Mouse (Mus musculus) megakaryocyte, embryonic 14.5 days (primary cell): Measurements from ENCODE around the gene Tmem30a. TPM values are rescaled to one million over a fixed set of nuclear protein-coding genes. Genes with fewer than 3 reads are reported as not detected.

Experiments
- H3K27me3 ChIP-seq: replicated peaks from 2 replicates; pipeline ENCODE3; 2012; ENCODE audit warnings: inconsistent platforms
- H3K36me3 ChIP-seq: replicated peaks from 2 replicates; pipeline ENCODE3; 2012; ENCODE audit warnings: low read length, inconsistent platforms, mixed read lengths
- H3K4me1 ChIP-seq: 2 replicates; pipeline ENCODE4 v1.6.1; 2012; ENCODE audit warnings: inconsistent platforms
- H3K4me3 ChIP-seq: replicated peaks from 2 replicates; pipeline ENCODE3; 2012; ENCODE audit warnings: moderate library complexity, mild to moderate bottlenecking, inconsistent platforms
- H3K9me3 ChIP-seq: 2 replicates; pipeline ENCODE4 v1.6.1; 2012; ENCODE audit warnings: inconsistent platforms
- FLI1 ChIP-seq: IDR thresholded peaks from 2 replicates; pipeline ENCODE4 v1.6.1; 2012; ENCODE audit warnings: low read length, inconsistent platforms, mixed read lengths
- GATA1 ChIP-seq: IDR thresholded peaks from 3 replicates; pipeline ENCODE4 v1.6.1; 2012; ENCODE audit warnings: mixed read lengths, low read length, inconsistent platforms, borderline replicate concordance
- polyA plus RNA-seq: library from polyadenylated mRNA; stranded (reverse); fragments of >175 nt; gene quantifications from 2 replicates; pipeline ENCODE4 v1.2.3, GENCODE M21; 2012; ENCODE audit warnings: low replicate concordance; ENCODE audit not compliant: insufficient read depth

Gene Tmem30a
- polyA plus RNA-seq, 1 experiment: 64.6 TPM

DNA sequence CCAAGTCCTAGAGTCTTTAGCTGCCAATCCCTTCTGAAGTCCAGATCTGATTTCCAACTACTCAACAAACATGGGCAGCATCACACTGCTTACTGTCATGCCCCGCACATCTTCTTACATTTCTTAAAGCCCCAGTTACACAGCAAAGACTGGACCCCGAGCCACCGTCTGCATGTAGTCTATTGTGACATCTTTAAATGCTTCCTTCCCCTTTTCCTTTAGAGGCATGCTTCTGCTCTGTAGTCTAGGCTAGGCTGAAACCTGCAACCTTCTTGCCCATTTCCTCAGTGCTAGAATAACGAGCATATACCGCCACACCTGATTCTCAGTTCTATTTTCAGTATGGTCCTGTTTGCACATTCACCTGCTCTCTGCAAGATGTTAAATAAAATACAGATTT lies 23.2 kb upstream of the Tmem30a start:
- Histone ChIP-seq H3K4me3 (no peak overlapping the region), H3K27me3 (peaks cover 4% of the 10 kb centered on the region), H3K4me1 (peaks cover 8% of the 10 kb centered on the region; the same call in 1 of the 2 replicates), H3K36me3 (no peaks in the 10 kb centered on the region), H3K9me3 (peaks cover 26% of the 10 kb centered on the region)
- TF ChIP-seq FLI1: no peak
- TF ChIP-seq GATA1: no peak

DNA sequence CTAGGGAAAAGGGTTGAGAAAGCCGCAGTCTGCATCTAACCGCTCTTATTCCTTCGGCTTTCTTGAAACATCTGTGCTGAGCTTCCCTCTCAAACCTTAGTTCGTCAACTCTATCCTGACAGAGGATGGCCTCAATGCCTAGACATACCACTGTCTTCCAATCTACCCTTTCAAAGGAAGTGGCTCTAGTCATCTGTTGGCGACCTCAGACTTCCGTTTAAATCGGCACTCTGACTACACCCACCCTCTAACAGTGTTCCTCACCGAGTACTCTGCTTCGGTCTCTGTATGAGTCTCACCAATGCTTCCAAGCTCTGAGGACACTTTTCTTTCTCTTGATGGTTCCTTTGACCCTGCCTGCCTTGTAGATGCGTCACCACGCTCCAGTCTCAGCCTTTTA lies 22.7 kb upstream of the Tmem30a start:
- TF ChIP-seq GATA1 (no peak), FLI1 (no peak)
- peaks cover 11% of the 10 kb centered on the region for H3K4me1 ChIP-seq
- no peak overlapping the region for H3K4me3 ChIP-seq
- no peaks in the 10 kb centered on the region for H3K36me3 ChIP-seq
- peaks cover 4% of the 10 kb centered on the region for H3K27me3 ChIP-seq
- peaks cover 26% of the 10 kb centered on the region for H3K9me3 ChIP-seq

DNA sequence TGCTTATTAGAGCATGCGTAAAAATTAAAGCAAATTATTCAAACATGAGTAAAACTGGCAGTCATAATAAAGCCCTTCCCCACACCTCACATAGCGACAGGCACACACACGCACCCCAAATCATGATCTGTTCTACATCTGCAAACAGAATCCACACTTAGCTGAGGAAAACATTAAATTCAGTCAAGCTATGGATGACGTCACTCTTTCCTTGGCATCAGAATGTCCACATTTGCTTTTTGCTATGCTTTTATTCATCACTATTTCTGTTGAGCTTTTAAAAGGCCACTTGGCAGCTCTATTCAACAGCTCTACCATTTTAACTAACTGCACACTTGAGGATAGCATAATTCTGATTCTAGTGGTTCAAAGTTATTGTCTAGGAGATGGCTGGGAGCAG lies 21.3 kb upstream of the Tmem30a start:
- TF ChIP-seq GATA1: no peak
- TF ChIP-seq FLI1: no peak
- Histone ChIP-seq H3K9me3 (peaks cover 21% of the 10 kb centered on the region), H3K36me3 (no peaks in the 10 kb centered on the region), H3K4me3 (no peak overlapping the region), H3K27me3 (peaks cover 4% of the 10 kb centered on the region), H3K4me1 (peaks cover 25% of the 10 kb centered on the region)

DNA sequence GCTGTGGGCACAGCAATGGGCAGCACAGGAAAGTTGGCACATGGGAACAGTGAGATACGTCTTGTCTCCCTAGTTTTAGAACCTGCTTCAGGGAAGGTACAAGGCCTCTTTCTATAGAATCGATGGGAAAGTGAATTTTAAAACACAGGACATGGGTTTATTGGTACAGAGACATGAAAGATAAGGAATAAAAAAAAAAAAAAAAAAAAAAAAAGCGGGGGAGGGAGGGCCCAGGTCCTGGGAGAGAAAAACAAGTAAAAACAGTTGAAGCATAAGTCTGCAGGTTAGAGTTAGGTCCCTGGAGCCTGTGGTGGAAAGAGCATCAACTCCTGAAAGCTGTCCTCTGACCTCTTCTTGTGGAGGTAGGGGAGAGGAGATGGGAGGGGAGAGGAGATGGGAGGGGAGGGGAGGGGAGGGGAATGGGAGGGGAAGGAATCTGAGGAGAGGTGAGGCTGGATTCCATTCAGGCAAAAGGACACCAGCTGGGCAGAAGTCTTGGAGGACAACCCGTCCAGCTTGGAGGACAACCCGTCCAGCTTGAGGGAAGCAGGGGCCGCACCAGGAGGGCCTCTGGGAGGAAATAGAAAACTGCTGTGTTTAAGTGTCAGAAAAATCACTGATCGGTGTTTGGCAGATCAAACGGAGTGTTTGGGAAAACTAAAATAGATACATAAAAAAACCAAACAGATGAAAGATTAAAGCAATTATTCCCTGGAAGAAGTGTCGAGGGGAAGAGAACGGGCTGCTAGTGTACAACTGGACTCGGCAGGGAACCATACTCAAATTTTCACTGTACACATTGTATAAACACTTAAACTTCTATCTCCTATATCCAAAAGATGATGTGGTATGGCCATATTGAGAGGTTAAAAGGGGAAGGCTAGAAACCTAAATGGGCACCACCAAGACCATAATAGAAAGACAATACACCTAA lies 17.9 kb upstream of the Tmem30a start:
- peaks cover 31% of the 10 kb centered on the region for H3K4me1 ChIP-seq

DNA sequence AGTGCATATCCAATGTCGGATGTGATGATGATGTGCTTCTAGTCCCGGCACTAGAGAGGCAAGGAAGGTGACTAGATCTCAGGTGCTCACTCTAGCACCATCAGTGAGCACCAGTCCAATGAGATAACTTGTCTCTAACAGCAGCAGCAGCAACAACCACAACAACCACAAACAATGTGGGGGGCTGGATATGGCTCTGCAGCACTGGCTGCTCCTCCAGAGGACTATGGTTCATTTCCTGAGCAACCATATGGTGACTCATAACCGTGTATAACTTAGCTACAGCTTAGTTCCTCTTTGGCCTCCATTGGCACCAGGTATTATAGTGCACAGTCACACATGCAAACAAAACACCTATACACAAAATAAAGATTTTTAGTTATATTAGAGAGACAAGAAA lies 17.2 kb upstream of the Tmem30a start:
- Histone ChIP-seq H3K9me3 (no peaks in the 10 kb centered on the region), H3K4me3 (peak overlapping the region; percentile 78), H3K36me3 (no peaks in the 10 kb centered on the region), H3K4me1 (peaks cover 28% of the 10 kb centered on the region), H3K27me3 (peaks cover 2% of the 10 kb centered on the region)
- TF ChIP-seq FLI1 (no peak), GATA1 (no peak; the same call in 2 of the 3 replicates)

More for the DNA sequence above, 17.9 kb upstream of the Tmem30a start:
- Histone ChIP-seq H3K9me3 (no peaks in the 10 kb centered on the region), H3K4me3 (no peak overlapping the region), H3K36me3 (no peaks in the 10 kb centered on the region), H3K27me3 (peaks cover 4% of the 10 kb centered on the region)
- TF ChIP-seq GATA1 (no peak), FLI1 (no peak)

DNA sequence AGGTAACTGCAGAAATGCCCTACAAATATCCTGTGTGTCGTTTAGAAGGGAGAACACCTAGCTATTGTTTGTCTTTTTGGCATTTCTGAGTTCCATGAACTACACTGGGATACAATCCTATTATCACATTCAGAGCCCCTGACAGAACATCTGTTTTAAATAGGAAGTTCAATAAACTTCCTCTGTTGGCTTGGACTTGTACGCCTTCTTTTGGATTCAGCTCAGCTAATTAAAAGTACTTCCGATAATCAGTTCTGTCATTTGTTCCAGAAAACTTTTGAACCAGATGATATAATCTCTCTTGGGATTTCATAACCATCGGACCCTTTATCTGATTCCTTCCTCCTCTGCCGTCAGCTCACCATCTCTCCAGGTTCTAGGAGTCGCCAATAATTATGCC lies 16.1 kb upstream of the Tmem30a start:
- Histone ChIP-seq H3K27me3 (peaks cover 2% of the 10 kb centered on the region), H3K4me1 (peaks cover 28% of the 10 kb centered on the region), H3K9me3 (no peaks in the 10 kb centered on the region), H3K4me3 (no peak overlapping the region), H3K36me3 (no peaks in the 10 kb centered on the region)
- no peak for TF ChIP-seq GATA1
- TF ChIP-seq FLI1: no peak

DNA sequence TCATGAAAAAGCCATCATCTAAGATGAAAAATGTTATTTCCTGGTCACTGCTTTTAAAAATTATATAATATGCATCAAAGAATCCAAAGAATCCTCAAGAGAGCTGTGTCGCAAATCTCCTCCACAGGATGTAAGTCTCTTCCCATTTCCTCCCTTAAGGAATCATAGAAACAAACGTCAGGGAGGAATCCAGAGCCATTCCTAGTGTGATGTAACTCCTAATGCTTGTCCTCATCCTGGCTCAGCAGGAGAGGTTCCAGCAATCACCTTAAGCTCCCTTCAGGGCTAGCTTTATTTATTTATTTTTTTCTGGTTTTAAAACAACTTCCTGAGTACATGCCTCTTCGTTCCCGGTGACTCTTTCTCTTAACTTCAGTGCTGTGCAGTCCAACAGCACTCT lies 13.9 kb upstream of the Tmem30a start:
- H3K36me3 ChIP-seq: no peaks in the 10 kb centered on the region
- no peaks in the 10 kb centered on the region for H3K27me3 ChIP-seq
- no peak overlapping the region for H3K4me3 ChIP-seq
- H3K9me3 ChIP-seq: no peaks in the 10 kb centered on the region
- H3K4me1 ChIP-seq: peaks cover 25% of the 10 kb centered on the region
- TF ChIP-seq FLI1 (no peak), GATA1 (no peak)

DNA sequence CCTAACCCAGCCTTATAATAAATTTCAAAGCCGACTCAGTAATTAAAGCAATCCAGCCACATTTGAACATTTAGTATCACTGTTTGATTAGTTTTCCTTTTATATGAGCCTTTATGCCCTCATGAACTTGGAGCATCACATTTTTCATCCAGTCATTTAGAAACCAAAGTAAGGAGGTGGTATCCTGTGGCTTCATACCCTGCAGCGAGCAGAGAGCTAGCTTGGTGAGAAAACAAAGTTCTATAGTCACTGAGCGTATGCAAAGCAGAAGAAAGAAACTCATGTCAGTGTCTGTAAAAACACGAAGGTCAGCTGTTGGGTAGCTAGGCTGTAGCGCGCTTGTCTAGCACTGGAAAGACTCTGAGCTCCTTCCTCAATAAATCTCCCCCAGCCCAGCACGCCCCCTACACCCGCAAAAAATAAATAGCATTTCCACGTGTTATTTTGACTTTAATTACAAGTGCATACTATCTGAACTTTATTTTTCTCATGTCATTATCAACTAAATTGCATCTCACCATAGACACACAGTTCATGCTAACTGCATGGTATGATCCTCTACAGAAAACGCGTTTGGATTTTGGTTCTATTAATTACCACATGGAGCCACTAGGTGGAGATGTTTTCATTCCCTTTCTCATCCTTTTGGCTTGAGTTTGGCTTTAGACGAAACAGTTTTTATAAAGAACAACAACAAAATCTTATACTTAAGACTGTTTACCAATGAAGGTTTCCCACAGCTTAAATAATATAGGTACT lies 13.2 kb upstream of the Tmem30a start:
- TF ChIP-seq GATA1: no peak
- H3K4me3 ChIP-seq: no peak overlapping the region
- no peaks in the 10 kb centered on the region for H3K36me3 ChIP-seq
- H3K27me3 ChIP-seq: no peaks in the 10 kb centered on the region
- H3K9me3 ChIP-seq: no peaks in the 10 kb centered on the region
- peaks cover 25% of the 10 kb centered on the region for H3K4me1 ChIP-seq

DNA sequence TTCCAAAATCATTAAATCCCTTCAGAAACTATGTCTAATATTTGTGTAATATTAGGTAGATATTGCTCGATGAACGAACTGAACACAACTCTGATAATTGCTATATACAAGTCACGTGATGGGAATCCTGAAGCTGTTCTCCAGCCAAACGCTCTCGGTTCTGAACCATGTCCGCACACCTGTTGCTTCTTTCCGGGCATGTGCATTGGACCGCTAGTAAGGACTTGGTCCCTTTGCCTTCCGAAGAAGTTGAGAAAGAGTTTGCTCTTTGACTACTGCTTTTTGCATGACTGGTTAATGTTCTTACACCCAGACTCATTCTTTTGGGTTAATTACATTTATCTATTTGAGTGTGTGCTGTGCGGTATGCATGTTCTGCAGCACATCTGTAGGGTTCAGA lies 12.1 kb upstream of the Tmem30a start:
- no peaks in the 10 kb centered on the region for H3K9me3 ChIP-seq
- peaks cover 16% of the 10 kb centered on the region for H3K4me1 ChIP-seq
- H3K36me3 ChIP-seq: no peaks in the 10 kb centered on the region
- no peak overlapping the region for H3K4me3 ChIP-seq
- TF ChIP-seq GATA1 (no peak), FLI1 (no peak)
- no peaks in the 10 kb centered on the region for H3K27me3 ChIP-seq
